Mouse (Mus musculus) bone marrow, adult 2 months (tissue): ENCODE results near the gene Gpr35.

ENCODE experiments used
- CTCF ChIP-seq: fragments of 200-500 bp; IDR thresholded peaks from 2 replicates; pipeline ENCODE4 v1.5.1; 2011; ENCODE audit warnings: low read length, control low read depth; ENCODE audit not compliant: control insufficient read depth, insufficient read depth
- POLR2A ChIP-seq: fragments of 200-500 bp; IDR thresholded peaks from 2 replicates; pipeline ENCODE4 v1.6.1; 2011; ENCODE audit warnings: low read depth, mild to moderate bottlenecking, control low read depth, low read length, borderline replicate concordance; ENCODE audit not compliant: control insufficient read depth

DNA sequence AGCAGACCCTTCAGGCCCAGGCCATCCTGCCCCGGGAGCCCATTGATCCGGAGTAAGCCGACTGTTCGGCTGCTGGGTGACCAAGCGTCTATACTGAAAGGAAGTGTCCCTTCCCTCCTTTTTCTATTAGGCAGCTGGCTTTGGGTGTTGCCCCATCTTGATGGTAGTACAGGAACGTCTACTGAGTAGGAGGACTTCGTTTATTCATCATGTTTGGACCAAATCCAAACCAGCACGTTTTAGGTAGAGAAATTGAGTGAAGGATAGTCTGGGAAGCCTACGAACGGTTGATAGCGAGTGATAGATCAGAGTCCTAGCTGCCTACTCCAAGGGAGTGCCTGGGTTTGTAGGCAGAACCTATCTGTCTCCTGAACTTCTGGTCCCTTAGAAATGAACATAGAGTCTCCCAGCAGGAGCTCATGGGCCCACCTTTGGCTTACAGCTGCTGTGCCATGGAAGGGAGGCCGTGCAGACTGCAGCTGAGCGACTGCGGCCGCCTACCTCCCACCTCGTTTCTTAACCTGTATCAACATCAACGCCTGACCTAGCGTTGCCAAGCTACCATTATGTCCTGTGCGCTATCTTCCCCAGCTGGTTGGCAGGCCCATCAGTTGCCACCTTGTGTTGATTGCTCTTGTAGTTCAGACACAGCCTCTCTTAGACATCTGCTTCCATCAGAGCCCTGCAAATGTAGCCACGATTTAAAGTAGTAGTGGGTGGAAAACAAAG is 42.9 kb upstream of the Gpr35 start:
- TF ChIP-seq CTCF (no peak), POLR2A (no peak)
